Mouse (Mus musculus) heart, postnatal 0 days (tissue): Measurements from ENCODE around the gene Fam160a1. TPM values are rescaled to one million over a fixed set of nuclear protein-coding genes. Genes with fewer than 3 reads are reported as not detected.
A peak's percentile ranks its signal among the peaks of the same experiment; 100 is the strongest.

Experiments
- ATAC-seq: fragments of 200-750 bp; cut with Nextera tagmentation; 2 replicates; pipeline ENCODE4 v1.8.0; 2017; ENCODE audit warnings: low read depth, moderate number of reproducible peaks, moderate library complexity; ENCODE audit not compliant: insufficient read depth
- DNase-seq: peaks from one replicate; pipeline ENCODE4 v3.0.0-alpha.2; 2016; ENCODE audit warnings: low spot score
- H3K27ac ChIP-seq: fragments of 300-500 bp; sonication (generic); 2 replicates; pipeline ENCODE4 v1.5.1; 2014; ENCODE audit warnings: low read depth, mild to moderate bottlenecking
- H3K27me3 ChIP-seq: fragments of 300-500 bp; sonication (generic); 2 replicates; pipeline ENCODE4 v1.6.1; 2014; ENCODE audit warnings: low read length, mixed read lengths; ENCODE audit not compliant: control insufficient read depth, insufficient read depth
- H3K36me3 ChIP-seq: fragments of 300-500 bp; sonication (generic); replicated peaks from 2 replicates; pipeline ENCODE4 v1.6.1; 2014; ENCODE audit warnings: low read length, mixed read lengths; ENCODE audit not compliant: control insufficient read depth, insufficient read depth
- H3K4me1 ChIP-seq: fragments of 300-500 bp; sonication (generic); 2 replicates; pipeline ENCODE4 v1.6.1; 2014; ENCODE audit warnings: antibody characterized with exemption; ENCODE audit not compliant: control insufficient read depth, insufficient read depth
- H3K4me2 ChIP-seq: fragments of 300-500 bp; sonication (generic); 2 replicates; pipeline ENCODE4 v1.6.1; 2014; ENCODE audit warnings: low read depth, mild to moderate bottlenecking, low read length, moderate library complexity
- H3K4me3 ChIP-seq: fragments of 300-500 bp; sonication (generic); 2 replicates; pipeline ENCODE4 v1.5.1; 2014; ENCODE audit warnings: low read depth, low read length
- H3K9ac ChIP-seq: fragments of 300-500 bp; sonication (generic); replicated peaks from 2 replicates; pipeline ENCODE4 v1.6.1; 2014; ENCODE audit warnings: low read depth, low read length, mixed read lengths
- H3K9me3 ChIP-seq: fragments of 300-500 bp; sonication (generic); replicated peaks from 2 replicates; pipeline ENCODE4 v1.6.1; 2016; ENCODE audit warnings: low read length; ENCODE audit not compliant: control insufficient read depth
- CTCF ChIP-seq: IDR thresholded peaks from 2 replicates; pipeline ENCODE4 v1.5.1; 2016; ENCODE audit warnings: antibody characterized with exemption, control low read depth, low read depth
- EP300 ChIP-seq: IDR thresholded peaks from 2 replicates; pipeline ENCODE4 v1.6.1; 2016; ENCODE audit warnings: antibody characterized with exemption, low read depth
- WGBS: fragments of 180-500 bp; shearing (Covaris S2); extraction: QIAGEN DNeasy Blood & Tissue Kit; methylation state at CpG from one replicate; pipeline ENCODE4 v1.1.7; 2014; 5-methylcytosine and 5-hydroxymethylcytosine counted together
- polyA plus RNA-seq: library from polyadenylated mRNA; unstranded; fragments of >200 nt; fragmentation: Nextera tagmentation; extraction: Ambion mirVana; gene quantifications from 2 replicates; pipeline ENCODE4 v1.2.1, GENCODE M21; 2015
- total RNA-seq: library from RNA; depleted of rRNA; stranded (reverse); fragments of >200 nt; gene quantifications from 2 replicates; pipeline ENCODE4 v1.2.3, GENCODE M21; 2014; ENCODE audit warnings: low replicate concordance

Fam160a1 gene
- total and polyA plus RNA-seq, 2 experiments from 2014 or later = 10.5 to 34.6 TPM

DNA sequence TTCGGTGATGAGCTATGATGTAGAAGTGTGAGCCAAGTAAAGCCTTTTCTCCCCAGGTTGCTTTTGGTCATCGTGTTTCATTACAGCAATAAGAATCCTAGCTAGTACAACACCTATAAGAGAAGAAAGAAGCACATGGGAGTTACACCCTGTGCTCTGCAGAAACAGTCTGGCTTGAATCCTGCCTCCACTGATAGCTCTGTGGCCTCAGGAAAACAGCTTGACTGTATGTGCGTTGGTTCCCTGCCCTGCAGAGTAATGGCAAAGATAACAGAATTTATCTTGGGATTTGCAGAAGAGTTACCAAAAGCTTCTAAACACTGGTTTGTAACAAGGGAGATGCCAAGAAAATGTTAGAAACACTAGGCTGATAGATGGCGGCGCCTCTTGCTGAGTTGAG is 5.1 kb downstream of the Fam160a1 start:
- Histone ChIP-seq H3K4me2 (no peak overlapping the region), H3K9ac (no peak overlapping the region), H3K4me1 (peaks cover 19% of the 10 kb centered on the region), H3K27ac (peak overlapping the region; percentile 15; the same call in 1 of the 2 replicates), H3K36me3 (no peaks in the 10 kb centered on the region), H3K27me3 (no peaks in the 10 kb centered on the region), H3K4me3 (no peak overlapping the region), H3K9me3 (no peaks in the 10 kb centered on the region)
- ATAC-seq (no peak), DNase-seq (no peak)
- TF ChIP-seq CTCF (no peak), EP300 (no peak)
- WGBS = 68% methylated on average over 5 of the region's 5 CpGs

DNA sequence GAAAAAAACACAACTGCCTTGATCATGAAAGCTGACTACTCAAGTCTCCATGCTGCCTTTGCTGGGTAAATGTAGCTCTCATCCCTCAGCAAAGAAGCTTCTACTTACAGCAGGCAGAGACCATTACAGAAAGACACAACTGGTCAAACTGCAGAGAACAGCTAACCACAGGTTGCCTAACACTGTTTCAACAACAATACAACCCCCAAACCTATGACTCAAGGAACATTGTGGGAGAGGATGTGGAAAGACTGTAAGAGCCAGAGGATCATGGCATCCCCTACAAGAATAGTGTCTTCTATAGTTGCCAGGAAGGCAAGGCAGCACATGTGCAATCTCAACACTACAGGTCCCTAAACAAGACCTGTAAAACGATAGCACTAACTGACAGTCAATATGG is 23.9 kb downstream of the Fam160a1 start:
- TF ChIP-seq CTCF (no peak), EP300 (no peak)
- WGBS = 59% methylated on average over 1 of the region's 1 CpGs

DNA sequence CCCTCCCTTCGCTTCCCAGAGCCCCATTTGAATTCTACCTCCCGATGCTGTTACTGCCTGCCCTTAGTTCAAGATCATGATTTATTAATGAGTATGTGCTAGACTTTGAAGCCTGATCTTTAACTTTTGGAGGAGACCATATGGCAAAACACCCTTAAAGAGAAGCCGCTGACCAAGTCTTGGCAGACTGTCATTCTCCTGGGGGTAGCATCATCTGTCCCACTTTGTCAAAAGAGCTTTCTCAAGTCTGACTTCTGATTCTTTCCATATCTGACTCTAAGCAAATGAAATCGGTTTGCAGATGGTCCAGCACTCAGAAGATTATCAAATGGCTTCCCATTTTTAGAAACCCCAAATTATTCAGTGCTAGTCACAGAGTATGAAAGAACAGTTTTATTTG is 27.3 kb downstream of the Fam160a1 start:
- TF ChIP-seq CTCF = no peak
- Histone ChIP-seq H3K36me3 (no peaks in the 10 kb centered on the region), H3K27me3 (no peaks in the 10 kb centered on the region), H3K9me3 (no peaks in the 10 kb centered on the region), H3K4me2 (no peak overlapping the region), H3K4me3 (no peak overlapping the region), H3K9ac (no peak overlapping the region), H3K4me1 (peaks cover 7% of the 10 kb centered on the region), H3K27ac (no peak overlapping the region)
- 79% methylated on average over 4 of the region's 4 CpGs for WGBS
- no peak for ATAC-seq
- DNase-seq = no peak

More for the DNA sequence above, 23.9 kb downstream of the Fam160a1 start:
- no peak overlapping the region for H3K9ac ChIP-seq
- no peaks in the 10 kb centered on the region for H3K9me3 ChIP-seq
- no peak overlapping the region for H3K4me2 ChIP-seq
- H3K4me1 ChIP-seq = peaks cover 10% of the 10 kb centered on the region
- no peak overlapping the region for H3K4me3 ChIP-seq
- H3K27me3 ChIP-seq = no peaks in the 10 kb centered on the region
- no peak for ATAC-seq
- no peak overlapping the region for H3K27ac ChIP-seq
- H3K36me3 ChIP-seq = no peaks in the 10 kb centered on the region
- DNase-seq = no peak

DNA sequence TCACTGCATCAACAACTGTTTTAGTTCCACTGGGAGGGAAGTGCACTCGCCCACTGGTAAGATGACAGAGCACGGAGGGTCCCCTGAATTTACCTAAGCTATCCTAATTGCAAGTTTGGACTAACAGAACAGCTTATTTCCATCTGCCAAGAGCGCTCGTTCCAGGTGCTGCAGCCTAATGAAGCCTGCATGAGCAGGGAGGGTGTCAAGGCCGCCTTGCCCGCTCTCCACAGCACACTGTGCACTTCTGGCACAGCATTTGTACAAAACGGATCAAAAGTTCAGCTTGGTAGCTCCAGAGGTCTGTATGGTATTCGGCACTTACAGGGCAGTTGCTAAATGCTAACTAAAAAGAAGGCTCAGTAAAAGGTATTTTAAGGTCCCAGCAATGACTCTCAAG is 30.6 kb downstream of the Fam160a1 start:
- TF ChIP-seq EP300 (no peak), CTCF (no peak)

DNA sequence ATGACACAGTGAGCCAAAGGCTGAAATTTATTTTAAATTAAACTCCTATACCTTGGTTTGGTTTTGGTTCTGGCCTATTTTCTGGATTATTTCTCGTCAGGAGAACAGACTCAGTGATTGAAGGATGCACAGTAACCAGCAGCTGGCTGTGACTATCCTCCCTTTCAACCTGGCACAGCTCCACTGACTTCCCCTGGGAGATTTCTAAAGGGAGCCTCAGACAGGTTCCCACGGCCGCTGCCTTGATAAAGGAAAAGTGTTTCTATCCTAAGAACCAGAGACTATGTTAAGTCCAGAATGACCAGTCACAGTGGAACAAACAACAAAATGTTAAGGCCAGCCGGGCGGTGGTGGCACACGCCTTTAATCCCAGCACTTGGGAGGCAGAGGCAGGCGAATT is 36.2 kb downstream of the Fam160a1 start:
- TF ChIP-seq EP300 (no peak), CTCF (no peak)
- H3K36me3 ChIP-seq = no peaks in the 10 kb centered on the region
- no peaks in the 10 kb centered on the region for H3K9me3 ChIP-seq
- H3K9ac ChIP-seq = no peak overlapping the region
- DNase-seq (peak; percentile 21), ATAC-seq (no peak)
- no peaks in the 10 kb centered on the region for H3K27me3 ChIP-seq
- 41% methylated on average over 7 of the region's 7 CpGs for whole genome bisulfite sequencing
- H3K4me1 ChIP-seq = peaks cover 8% of the 10 kb centered on the region
- no peak overlapping the region for H3K4me2 ChIP-seq
- peak overlapping the region; percentile 30; the same call in 1 of the 2 replicates for H3K27ac ChIP-seq
- no peak overlapping the region for H3K4me3 ChIP-seq

More for the DNA sequence above, 30.6 kb downstream of the Fam160a1 start:
- DNase-seq = no peak
- Histone ChIP-seq H3K36me3 (no peaks in the 10 kb centered on the region), H3K4me3 (no peak overlapping the region), H3K9me3 (no peaks in the 10 kb centered on the region), H3K27ac (no peak overlapping the region), H3K9ac (no peak overlapping the region), H3K4me1 (no peaks in the 10 kb centered on the region), H3K27me3 (no peaks in the 10 kb centered on the region), H3K4me2 (no peak overlapping the region)
- ATAC-seq = no peak
- WGBS = 82% methylated on average over 8 of the region's 8 CpGs

DNA sequence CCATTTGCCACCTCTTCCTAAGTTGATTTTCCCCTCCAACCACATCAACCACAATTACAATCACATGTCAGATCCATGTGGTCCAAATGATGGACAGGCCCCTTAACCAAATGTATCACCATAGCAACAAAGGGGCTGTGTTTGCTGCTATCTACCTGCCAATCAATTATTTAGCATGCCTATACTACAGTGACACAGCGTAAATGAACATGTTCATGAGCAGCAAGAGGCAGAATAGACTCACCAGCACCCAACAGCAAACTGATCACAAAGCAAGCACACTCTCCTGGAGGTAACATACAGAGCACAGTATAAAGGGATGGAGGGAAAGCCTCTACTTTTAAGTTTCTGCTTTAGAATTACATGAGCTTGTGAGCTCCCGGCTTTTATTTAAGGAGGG is 36.8 kb downstream of the Fam160a1 start:
- ATAC-seq (no peak), DNase-seq (no peak)
- no peak for TF ChIP-seq EP300
- no peak for TF ChIP-seq CTCF
- Histone ChIP-seq H3K4me2 (no peak overlapping the region), H3K27me3 (no peaks in the 10 kb centered on the region), H3K36me3 (no peaks in the 10 kb centered on the region), H3K9me3 (no peaks in the 10 kb centered on the region), H3K4me3 (no peak overlapping the region), H3K9ac (no peak overlapping the region), H3K27ac (no peak overlapping the region), H3K4me1 (peaks cover 9% of the 10 kb centered on the region)
- WGBS = 77% methylated on average over 2 of the region's 2 CpGs
